23 mouse cellular contexts compared by ENCODE assay signal in genomic region chr9:114518812-114519477, GRCm38 (mm10). TPM values are rescaled to one million over a fixed set of nuclear protein-coding genes. Genes with fewer than 3 reads are reported as not detected.
DNase-seq lines count a peak whose midpoint lies in the region; ATAC-seq and TF ChIP-seq lines count a peak whose summit lies in the region.
"Had no signal": no experiment of that assay in that cellular context is flagged by ENCODE, and none has a peak within 500 bp of the region (broad histone marks: within the 10 kb centered on the region; RNA-seq: fewer than 3 reads in every experiment).

No protein-coding gene starts in this region.

- no peak overlapping the region for H3K4me3 ChIP-seq in liver, embryonic 14.5 days (ENCODE audit: insufficient read depth in 1 of 2, low read depth in 2 of 2, low read length in 2 of 2)
- no peak overlapping the region for H3K4me3 ChIP-seq in liver, embryonic 11.5 days (ENCODE audit: low read depth, low read length)
- peak overlapping the region; percentile 67 for H3K4me3 ChIP-seq in E14TG2a.4 (replicated peaks; ENCODE audit: low read length)
- no peak overlapping the region for H3K4me3 ChIP-seq in intestine, embryonic 16.5 days (ENCODE audit: low read length)
- H3K4me3 ChIP-seq: embryonic facial prominence, embryonic 13.5 days; gastrocnemius, adult 2 months; heart, embryonic 10.5 days; hindbrain, embryonic 12.5 days; limb, embryonic 13.5 days; neural tube, embryonic 12.5 days had no signal

- no peak overlapping the region for H3K9ac ChIP-seq in liver, embryonic 14.5 days (replicated peaks)
- H3K9ac ChIP-seq in liver, embryonic 11.5 days (ENCODE audit: low read depth, low read length), result no peak overlapping the region
- 0 out of 2 replicates have a peak overlapping the region, but pooled peaks have one; percentile 21 for H3K9ac ChIP-seq in intestine, embryonic 16.5 days (ENCODE audit: low read depth, low read length)
- H3K9ac ChIP-seq: embryonic facial prominence, embryonic 13.5 days; hindbrain, embryonic 12.5 days; limb, embryonic 13.5 days; neural tube, embryonic 12.5 days had no signal

- no peak for DNase-seq in liver, embryonic 14.5 days (ENCODE audit: low read depth in 3 of 3, low spot score in 3 of 3)
- no peak for DNase-seq in liver, embryonic 11.5 days (ENCODE audit: low spot score)
- DNase-seq in ZHBTc4 (ENCODE audit: low read depth, low spot score), result peak; percentile 21
- DNase-seq in embryo, embryonic 11 days, result no peak
- DNase-seq in cerebellum, postnatal 25 days, result no peak
- DNase-seq: adrenal gland, postnatal 36 days; cerebellum, adult 2 months; gastrocnemius, adult 2 months; heart, postnatal 10 days; kidney, adult 18-20 months; lung, adult 2 months; thymus, postnatal 25 days had no signal

- H3K4me2 ChIP-seq in liver, embryonic 14.5 days (ENCODE audit: low read depth), result no peak overlapping the region
- no peak overlapping the region for H3K4me2 ChIP-seq in liver, embryonic 11.5 days
- H3K4me2 ChIP-seq in intestine, embryonic 16.5 days (ENCODE audit: low read depth, low read length), result peak overlapping the region; percentile 28; the same call in 1 of the 2 replicates
- H3K4me2 ChIP-seq: embryonic facial prominence, embryonic 13.5 days; hindbrain, embryonic 12.5 days; limb, embryonic 13.5 days; midbrain, embryonic 11.5 days; neural tube, embryonic 12.5 days had no signal

- H3K36me3 ChIP-seq in liver, embryonic 14.5 days (replicated peaks; ENCODE audit: control insufficient read depth, insufficient read depth, low read depth), result no peaks in the 10 kb centered on the region
- H3K36me3 ChIP-seq in liver, embryonic 11.5 days (ENCODE audit: control insufficient read depth, insufficient read depth, low read length), result peaks cover 2% of the 10 kb centered on the region
- peaks cover 92% of the 10 kb centered on the region for H3K36me3 ChIP-seq in E14TG2a.4 (ENCODE audit: insufficient read depth, low read length)
- H3K36me3 ChIP-seq in intestine, embryonic 16.5 days (ENCODE audit: control insufficient read depth, insufficient read depth, low read length), result peaks cover 2% of the 10 kb centered on the region
- H3K36me3 ChIP-seq: G1E had no signal

- WGBS in liver, embryonic 14.5 days (ENCODE audit: insufficient replicate concordance), result 52% methylated on average over 9 of the region's 9 CpGs
- WGBS in liver, embryonic 11.5 days, result 77% methylated on average over 9 of the region's 9 CpGs
- WGBS in intestine, embryonic 16.5 days, result 41% methylated on average over 9 of the region's 9 CpGs

- no peaks in the 10 kb centered on the region for H3K27me3 ChIP-seq in liver, embryonic 14.5 days (ENCODE audit: control insufficient read depth, insufficient read depth, low read length)
- no peaks in the 10 kb centered on the region for H3K27me3 ChIP-seq in liver, embryonic 11.5 days (replicated peaks; ENCODE audit: control insufficient read depth, insufficient read depth, low read length)
- no peaks in the 10 kb centered on the region for H3K27me3 ChIP-seq in E14TG2a.4 (ENCODE audit: insufficient read depth, low read length)
- no peaks in the 10 kb centered on the region for H3K27me3 ChIP-seq in intestine, embryonic 16.5 days (replicated peaks; ENCODE audit: control insufficient read depth, insufficient read depth, low read length)
- H3K27me3 ChIP-seq: embryonic facial prominence, embryonic 13.5 days; hindbrain, embryonic 12.5 days; limb, embryonic 13.5 days; neural tube, embryonic 12.5 days had no signal

- TF ChIP-seq EP300 in liver, embryonic 14.5 days (IDR thresholded peaks at IDR 0.05; ENCODE audit: low read depth), result no peak

- no peak for ATAC-seq in liver, embryonic 14.5 days (ENCODE audit: insufficient read depth)
- no peak for ATAC-seq in liver, embryonic 11.5 days (replicated peaks; ENCODE audit: low FRiP score)
- peak; percentile 75 for ATAC-seq in intestine, embryonic 16.5 days

- peak; percentile 47 for TF ChIP-seq CTCF in liver, embryonic 14.5 days (IDR thresholded peaks at IDR 0.05; ENCODE audit: low read depth)
- TF ChIP-seq CTCF in E14TG2a.4 (conservative IDR thresholded peaks at IDR 0.05; ENCODE audit: low read length), result no peak

- H3K4me1 ChIP-seq in liver, embryonic 14.5 days (replicated peaks; ENCODE audit: control insufficient read depth in 2 of 2, insufficient read depth in 2 of 2, low read length in 1 of 2), result 0 out of 4 replicates have a peak, but pooled peaks cover 0 to 2% of the 10 kb centered on the region in 2 experiments
- no peaks in the 10 kb centered on the region; the same call in 1 of the 2 replicates for H3K4me1 ChIP-seq in liver, embryonic 11.5 days (replicated peaks; ENCODE audit: control insufficient read depth, insufficient read depth, low read length)
- H3K4me1 ChIP-seq in E14TG2a.4 (replicated peaks; ENCODE audit: low read depth, low read length), result peaks cover 99% of the 10 kb centered on the region
- peaks cover 16% of the 10 kb centered on the region for H3K4me1 ChIP-seq in intestine, embryonic 16.5 days (ENCODE audit: control insufficient read depth, insufficient read depth, low read length)
- H3K4me1 ChIP-seq: hindbrain, embryonic 12.5 days had no signal

- no peaks in the 10 kb centered on the region for H3K9me3 ChIP-seq in liver, embryonic 14.5 days (ENCODE audit: control insufficient read depth, low read length)
- no peaks in the 10 kb centered on the region; the same call in 1 of the 2 replicates for H3K9me3 ChIP-seq in liver, embryonic 11.5 days (ENCODE audit: control insufficient read depth, low read length)
- H3K9me3 ChIP-seq in E14TG2a.4 (ENCODE audit: low read length), result no peaks in the 10 kb centered on the region
- 0 out of 2 replicates have a peak, but pooled peaks cover 1% of the 10 kb centered on the region for H3K9me3 ChIP-seq in intestine, embryonic 16.5 days (ENCODE audit: control insufficient read depth, low read length)

- H3K27ac ChIP-seq in liver, embryonic 14.5 days, result no peak overlapping the region
- H3K27ac ChIP-seq in liver, embryonic 11.5 days (ENCODE audit: low read depth, low read length), result no peak overlapping the region
- peak overlapping the region; percentile 79 for H3K27ac ChIP-seq in intestine, embryonic 16.5 days (ENCODE audit: low read length)
- H3K27ac ChIP-seq: embryonic facial prominence, embryonic 13.5 days; gastrocnemius, adult 2 months; heart, embryonic 10.5 days; hindbrain, embryonic 12.5 days; limb, embryonic 13.5 days; neural tube, embryonic 12.5 days had no signal

RNA-seq across cellular contexts. Expression of gene C130032M10Rik, which starts 3.4 kb away (rescaled TPM):
- polyA plus RNA-seq in liver, embryonic 14.5 days (2012; rRNA removed), result not detected in 2 replicates
- polyA plus RNA-seq in liver, embryonic 14.5 days (2014; fragmentation: Nextera tagmentation; extraction: Ambion mirVana), result not detected in 2 replicates
- 0.30 TPM in 1 of 2 replicates, not detected in the other for polyA plus RNA-seq in liver, embryonic 11.5 days (2014; fragmentation: Nextera tagmentation; extraction: Ambion mirVana)
- 0.32 TPM in 1 of 2 replicates, not detected in the other for polyA plus RNA-seq in intestine, embryonic 16.5 days (2015; fragmentation: Nextera tagmentation; extraction: Ambion mirVana)
- polyA plus RNA-seq: cerebellum, adult 2 months; G1E; gonadal fat pad, adult 2 months; lung, adult 2 months; midbrain, embryonic 11.5 days; testis, adult 2 months had no signal

RNA-seq across cellular contexts. Expression of gene Ccr4, which starts 14.2 kb away (rescaled TPM):
- polyA plus RNA-seq in liver, embryonic 14.5 days (2012; rRNA removed), result not detected in 2 replicates
- not detected in 2 replicates for polyA plus RNA-seq in liver, embryonic 14.5 days (2014; fragmentation: Nextera tagmentation; extraction: Ambion mirVana)
- not detected in 2 replicates for polyA plus RNA-seq in liver, embryonic 11.5 days (2014; fragmentation: Nextera tagmentation; extraction: Ambion mirVana)
- 1.9 and 2.5 TPM in 2 replicates for polyA plus RNA-seq in intestine, embryonic 16.5 days (2015; fragmentation: Nextera tagmentation; extraction: Ambion mirVana)
- polyA plus RNA-seq: cerebellum, adult 2 months; G1E; heart, embryonic 10.5 days; hindbrain, embryonic 12.5 days; limb, embryonic 13.5 days; midbrain, embryonic 11.5 days; neural tube, embryonic 12.5 days had no signal

RNA-seq across cellular contexts. Expression of gene Trim71, which starts 45.2 kb away (rescaled TPM):
- 0.61 and 0.74 TPM in 2 replicates for polyA plus RNA-seq in liver, embryonic 14.5 days (2012; rRNA removed)
- polyA plus RNA-seq in liver, embryonic 14.5 days (2014; fragmentation: Nextera tagmentation; extraction: Ambion mirVana), result 0.62 and 0.82 TPM in 2 replicates
- 2.6 and 3.1 TPM in 2 replicates for polyA plus RNA-seq in liver, embryonic 11.5 days (2014; fragmentation: Nextera tagmentation; extraction: Ambion mirVana)
- polyA plus RNA-seq in intestine, embryonic 16.5 days (2015; fragmentation: Nextera tagmentation; extraction: Ambion mirVana), result 3.8 and 4.0 TPM in 2 replicates
- polyA plus RNA-seq: G1E; gonadal fat pad, adult 2 months had no signal
